In genomic region chr2:148679346-148679745, GRCm38 (mm10) we compare ENCODE assay signal across 8 mouse cellular contexts. TPM values are rescaled to one million over a fixed set of nuclear protein-coding genes. Genes with fewer than 3 reads are reported as not detected.
DNase-seq lines count a peak whose midpoint lies in the region; ATAC-seq and TF ChIP-seq lines count a peak whose summit lies in the region.
"Had no signal": no experiment of that assay in that cellular context is flagged by ENCODE, and none has a peak within 500 bp of the region (broad histone marks: within the 10 kb centered on the region; RNA-seq: fewer than 3 reads in every experiment).

No protein-coding gene starts in this region.

- peak; percentile 76 for TF ChIP-seq POLR2A in embryonic fibroblast, embryonic 13.5 days (IDR thresholded peaks at IDR 0.05; ENCODE audit: low read depth, low read length)
- TF ChIP-seq POLR2A in myocyte (IDR thresholded peaks at IDR 0.05; ENCODE audit: insufficient read length, low read depth), result peak; percentile 65

- peak overlapping the region; percentile 73 for H3K9ac ChIP-seq in heart, embryonic 13.5 days
- H3K9ac ChIP-seq in kidney, postnatal 0 days (ENCODE audit: low read depth, low read length), result 0 out of 2 replicates have a peak overlapping the region, but pooled peaks have one; percentile 35
- no peak overlapping the region for H3K9ac ChIP-seq in limb, embryonic 15.5 days

- no peak overlapping the region for H3ac ChIP-seq in myocyte (ENCODE audit: control insufficient read depth, insufficient read length)

- no peak for ATAC-seq in heart, embryonic 13.5 days (ENCODE audit: extremely low read depth, insufficient number of reproducible peaks, low FRiP score, low TSS enrichment)
- ATAC-seq in kidney, postnatal 0 days (replicated peaks; ENCODE audit: low FRiP score, low read depth), result peak; percentile 44
- ATAC-seq in limb, embryonic 15.5 days (ENCODE audit: insufficient number of reproducible peaks, low FRiP score, low TSS enrichment, low read depth), result peak; percentile 45; the same call in 1 of the 2 replicates

- peak overlapping the region; percentile 90 for H3K4me2 ChIP-seq in heart, embryonic 13.5 days
- peak overlapping the region; percentile 61 for H3K4me2 ChIP-seq in kidney, postnatal 0 days (ENCODE audit: low read length)
- peak overlapping the region; percentile 36; the same call in 1 of the 2 replicates for H3K4me2 ChIP-seq in limb, embryonic 15.5 days
- H3K4me2 ChIP-seq in myocyte (ENCODE audit: low read depth), result peak overlapping the region; percentile 91

- H3K4me3 ChIP-seq in embryonic fibroblast, embryonic 13.5 days (ENCODE audit: insufficient read depth, low read length), result no peak overlapping the region
- H3K4me3 ChIP-seq in heart, embryonic 13.5 days, result peak overlapping the region; percentile 38
- H3K4me3 ChIP-seq in kidney, postnatal 0 days (replicated peaks; ENCODE audit: low read depth, low read length), result no peak overlapping the region; the same call in 1 of the 2 replicates
- peak overlapping the region; percentile 11; the same call in 1 of the 2 replicates for H3K4me3 ChIP-seq in limb, embryonic 15.5 days
- H3K4me3 ChIP-seq in myocyte, result peak overlapping the region; percentile 93

- H3K79me2 ChIP-seq in myocyte (ENCODE audit: control insufficient read depth, insufficient read depth), result peaks cover 41% of the 10 kb centered on the region

- no peaks in the 10 kb centered on the region for H3K9me3 ChIP-seq in heart, embryonic 13.5 days
- H3K9me3 ChIP-seq in kidney, postnatal 0 days (replicated peaks; ENCODE audit: low read length), result no peaks in the 10 kb centered on the region
- H3K9me3 ChIP-seq in limb, embryonic 15.5 days, result no peaks in the 10 kb centered on the region

- peaks cover 35% of the 10 kb centered on the region for H3K36me3 ChIP-seq in heart, embryonic 13.5 days
- peaks cover 5% of the 10 kb centered on the region; the same call in 1 of the 2 replicates for H3K36me3 ChIP-seq in kidney, postnatal 0 days (ENCODE audit: insufficient read depth, low read length)
- peaks cover 31% of the 10 kb centered on the region for H3K36me3 ChIP-seq in limb, embryonic 15.5 days
- H3K36me3 ChIP-seq in myocyte (ENCODE audit: control insufficient read depth, insufficient read depth), result peaks cover 27% of the 10 kb centered on the region

- WGBS in heart, embryonic 13.5 days, result 2% methylated on average over 9 of the region's 9 CpGs
- WGBS in kidney, postnatal 0 days, result 6% methylated on average over 9 of the region's 9 CpGs
- 5% methylated on average over 9 of the region's 9 CpGs for WGBS in limb, embryonic 15.5 days

- TF ChIP-seq CTCF in embryonic fibroblast, embryonic 13.5 days (IDR thresholded peaks at IDR 0.05; ENCODE audit: borderline replicate concordance, insufficient read depth, low read length), result no peak
- TF ChIP-seq CTCF in kidney, postnatal 0 days (IDR thresholded peaks at IDR 0.05; ENCODE audit: low read depth), result no peak

- no peaks in the 10 kb centered on the region for H3K27me3 ChIP-seq in heart, embryonic 13.5 days (replicated peaks)
- H3K27me3 ChIP-seq in kidney, postnatal 0 days (ENCODE audit: insufficient read depth, low read length), result no peaks in the 10 kb centered on the region
- H3K27me3 ChIP-seq in limb, embryonic 15.5 days, result no peaks in the 10 kb centered on the region
- no peaks in the 10 kb centered on the region for H3K27me3 ChIP-seq in myocyte (ENCODE audit: control insufficient read depth, insufficient read depth, insufficient read length)

- H3K27ac ChIP-seq in embryonic fibroblast, embryonic 13.5 days (ENCODE audit: insufficient read depth, low read length), result peak overlapping the region; percentile 93
- peak overlapping the region; percentile 97 for H3K27ac ChIP-seq in heart, embryonic 13.5 days (replicated peaks)
- peak overlapping the region; percentile 91 for H3K27ac ChIP-seq in kidney, postnatal 0 days
- H3K27ac ChIP-seq in limb, embryonic 15.5 days, result peak overlapping the region; percentile 87

- peak; percentile 85 for DNase-seq in adrenal gland, postnatal 14 days
- DNase-seq in kidney, postnatal 0 days (ENCODE audit: low spot score), result peak; percentile 95
- no peak for DNase-seq in thymus, postnatal 14 days

- H3K4me1 ChIP-seq in embryonic fibroblast, embryonic 13.5 days (ENCODE audit: control insufficient read depth, insufficient read depth, low read length), result peaks cover 8% of the 10 kb centered on the region
- peaks cover 50% of the 10 kb centered on the region for H3K4me1 ChIP-seq in heart, embryonic 13.5 days
- peaks cover 26% of the 10 kb centered on the region for H3K4me1 ChIP-seq in kidney, postnatal 0 days (replicated peaks; ENCODE audit: insufficient read depth, low read length)
- peaks cover 35% of the 10 kb centered on the region for H3K4me1 ChIP-seq in limb, embryonic 15.5 days

TF ChIP-seq in myocyte, 11 proteins besides CTCF, POLR2A, EP300 and RAD21:
- no peak for TF ChIP-seq E2F4 (IDR thresholded peaks at IDR 0.05; ENCODE audit: insufficient read depth)
- TF ChIP-seq MAX (IDR thresholded peaks at IDR 0.05; ENCODE audit: low read depth), result no peak
- TF ChIP-seq MYOG (IDR thresholded peaks at IDR 0.05; ENCODE audit: control insufficient read depth in 1 of 3, insufficient read depth in 1 of 3, insufficient read length in 2 of 3, low read depth in 2 of 3), result no peak
- TF ChIP-seq POLR2AphosphoS2 (IDR thresholded peaks at IDR 0.05; ENCODE audit: insufficient read length, low read depth), result peak; percentile 44
- TF ChIP-seq SRF (IDR thresholded peaks at IDR 0.05; ENCODE audit: control insufficient read depth, insufficient read length, low read depth), result no peak

RNA-seq across cellular contexts. Expression of gene Gzf1, which starts 1.5 kb away (rescaled TPM):
- 28.3 and 29.4 TPM in 2 replicates for total RNA-seq in adrenal gland, postnatal 14 days (2021)
- polyA plus RNA-seq in embryonic fibroblast, embryonic 13.5 days (2011; ENCODE audit: insufficient read length, low read depth, missing spikeins), result 17.8 and 23.5 TPM in 2 replicates
- 13.1 and 13.2 TPM in 2 replicates for polyA plus RNA-seq in heart, embryonic 13.5 days (2015; fragmentation: Nextera tagmentation; extraction: Ambion mirVana)
- 20.0 and 20.5 TPM in 2 replicates for polyA plus RNA-seq in kidney, postnatal 0 days (2015; fragmentation: Nextera tagmentation; extraction: Ambion mirVana)
- polyA plus RNA-seq in limb, embryonic 15.5 days (2015; fragmentation: Nextera tagmentation; extraction: Ambion mirVana), result 20.1 and 20.7 TPM in 2 replicates
- 12.7 TPM for polyA plus RNA-seq in myocyte (2012; fragmentation: generic; extraction: Trizol)

RNA-seq across cellular contexts. Expression of gene Nxt1, which starts 6.9 kb away (rescaled TPM):
- 20.2 and 20.8 TPM in 2 replicates for total RNA-seq in adrenal gland, postnatal 14 days (2021)
- polyA plus RNA-seq in embryonic fibroblast, embryonic 13.5 days (2011; ENCODE audit: insufficient read length, low read depth, missing spikeins), result 19.8 and 25.5 TPM in 2 replicates
- polyA plus RNA-seq in heart, embryonic 13.5 days (2015; fragmentation: Nextera tagmentation; extraction: Ambion mirVana), result 50.4 and 55.5 TPM in 2 replicates
- 75.3 and 77.2 TPM in 2 replicates for polyA plus RNA-seq in kidney, postnatal 0 days (2015; fragmentation: Nextera tagmentation; extraction: Ambion mirVana)
- 78.0 and 80.2 TPM in 2 replicates for polyA plus RNA-seq in limb, embryonic 15.5 days (2015; fragmentation: Nextera tagmentation; extraction: Ambion mirVana)
- 36.8 TPM for polyA plus RNA-seq in myocyte (2012; fragmentation: generic; extraction: Trizol)

RNA-seq across cellular contexts. Expression of gene Napb, which starts 52.9 kb away (rescaled TPM):
- 4.5 and 7.9 TPM in 2 replicates for total RNA-seq in adrenal gland, postnatal 14 days (2021)
- polyA plus RNA-seq in embryonic fibroblast, embryonic 13.5 days (2011; ENCODE audit: insufficient read length, low read depth, missing spikeins), result 2.5 and 2.8 TPM in 2 replicates
- 2.2 and 2.4 TPM in 2 replicates for polyA plus RNA-seq in heart, embryonic 13.5 days (2015; fragmentation: Nextera tagmentation; extraction: Ambion mirVana)
- polyA plus RNA-seq in kidney, postnatal 0 days (2015; fragmentation: Nextera tagmentation; extraction: Ambion mirVana), result 1.3 and 1.4 TPM in 2 replicates
- 3.3 and 4.2 TPM in 2 replicates for polyA plus RNA-seq in limb, embryonic 15.5 days (2015; fragmentation: Nextera tagmentation; extraction: Ambion mirVana)
- 2.3 TPM for polyA plus RNA-seq in myocyte (2012; fragmentation: generic; extraction: Trizol)
- polyA plus RNA-seq: erythroblast, embryonic 14.5 days had no signal

Comparison
In these comparisons a context has a peak if more than half of its experiments do, and no peak if none do; other contexts are left out.
1. H3K4me3 ChIP-seq: peak in heart, embryonic 13.5 days (single experiment), limb, embryonic 15.5 days (single experiment) and myocyte (single experiment); none in embryonic fibroblast, embryonic 13.5 days (single experiment) and kidney, postnatal 0 days (single experiment).
2. H3K4me2 ChIP-seq: peak in every context shown above with its lines; median percentile 91 in myocyte; 90 in heart, embryonic 13.5 days; 61 in kidney, postnatal 0 days; 36 in limb, embryonic 15.5 days.
3. Peak in every context shown above with its lines, with median percentiles within 50 percentile points of each other: H3K27ac ChIP-seq.